Mouse (Mus musculus) testis, postnatal 14 days (tissue): ENCODE data around the gene Olfr1438-ps1.
"Not testable (repeated sequence)": the region's sequence is repeated elsewhere in the genome, so short reads cannot be mapped to it uniquely, and the experiment has no call there.

Experiments
- DNase-seq: peaks from one replicate; pipeline ENCODE4 v3.0.0; 2021; ENCODE audit warnings: low spot score

Gene Olfr1438-ps1

GRCm38 (mm10) chr19:12335810-12336209 is at the start of gene Olfr1438-ps1:
Olfr1438-ps1 (minus strand) TSS chr19:12335910.
- DNase-seq: no peak

DNA sequence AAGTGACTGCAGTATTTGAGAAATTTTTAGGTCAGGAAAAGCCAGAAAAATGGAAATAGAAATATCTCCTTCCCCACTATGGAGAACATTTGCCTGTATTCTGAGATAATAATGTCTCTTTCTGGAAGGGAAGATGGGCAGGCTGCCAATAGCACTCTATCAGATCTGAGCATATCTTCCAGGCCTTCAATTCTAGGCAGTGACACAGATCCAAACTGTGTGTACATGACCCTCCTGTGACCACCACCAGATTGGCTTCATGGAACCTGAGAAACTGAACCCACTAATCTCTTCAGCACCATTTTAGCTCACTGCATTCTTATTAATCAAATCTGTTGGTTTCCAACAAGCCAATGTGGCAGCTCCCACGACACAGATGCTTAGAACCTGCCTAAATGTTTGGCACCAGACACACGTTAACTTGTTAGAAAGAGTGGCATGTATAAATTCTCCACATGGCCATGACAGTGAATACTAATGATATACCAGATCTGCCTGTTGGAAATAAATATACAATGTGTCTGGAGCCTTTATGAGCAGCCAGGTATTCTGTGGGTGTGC is 38.8 kb upstream of the Olfr1438-ps1 start:
- DNase-seq: no peak

- no peak for DNase-seq
Measured at GRCm38 (mm10) chr19:12373004-12373403, 37.3 kb upstream of the Olfr1438-ps1 start.

DNA sequence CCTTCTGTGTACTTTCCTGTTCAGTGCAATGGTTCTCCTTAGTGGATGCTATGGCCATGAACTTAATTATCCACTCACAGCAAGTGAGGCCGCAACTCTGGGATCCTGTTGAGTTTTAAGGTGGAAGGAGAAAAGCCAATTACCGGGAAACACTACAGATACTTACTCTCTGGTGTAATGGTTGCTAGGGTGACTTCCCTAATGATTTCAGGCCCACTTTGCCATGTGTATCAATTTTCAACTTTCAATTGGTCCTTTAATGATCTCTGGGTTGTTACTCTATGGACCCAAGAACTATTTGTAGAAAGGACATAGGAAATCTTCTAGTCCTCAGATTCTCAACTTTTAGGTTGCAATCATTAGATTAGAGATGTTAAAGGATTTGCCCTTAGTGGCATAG is 10.7 kb downstream of the Olfr1438-ps1 start, which contains the start of gene Olfr1437:
Gene Olfr1437 (minus strand): TSS at position 101 of the 400 bp plus-strand sequence.
- DNase-seq: no peak

DNA sequence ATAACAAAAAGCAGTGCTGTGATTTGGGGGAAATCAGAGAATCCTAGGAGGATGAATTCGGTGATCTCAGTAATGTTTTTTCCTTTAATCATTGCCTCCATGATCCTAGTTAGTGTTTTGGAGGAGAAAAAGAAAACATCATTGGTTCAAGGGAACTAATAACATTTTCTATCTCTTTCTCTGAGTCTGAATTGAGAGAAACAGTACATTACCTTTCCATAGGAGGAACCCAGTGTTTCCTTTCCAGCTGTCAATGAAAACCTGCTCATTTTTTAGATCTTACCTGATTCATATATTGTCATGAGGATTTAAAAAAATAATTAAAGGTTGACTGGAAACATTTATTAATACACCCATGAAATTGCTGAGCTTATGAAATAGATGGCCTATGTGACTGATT is 36.7 kb downstream of the Olfr1438-ps1 start, which contains the start of gene Olfr1436:
Gene Olfr1436 (minus strand): TSS at position 101 of the 400 bp plus-strand sequence.
- not testable (repeated sequence) for DNase-seq

DNA sequence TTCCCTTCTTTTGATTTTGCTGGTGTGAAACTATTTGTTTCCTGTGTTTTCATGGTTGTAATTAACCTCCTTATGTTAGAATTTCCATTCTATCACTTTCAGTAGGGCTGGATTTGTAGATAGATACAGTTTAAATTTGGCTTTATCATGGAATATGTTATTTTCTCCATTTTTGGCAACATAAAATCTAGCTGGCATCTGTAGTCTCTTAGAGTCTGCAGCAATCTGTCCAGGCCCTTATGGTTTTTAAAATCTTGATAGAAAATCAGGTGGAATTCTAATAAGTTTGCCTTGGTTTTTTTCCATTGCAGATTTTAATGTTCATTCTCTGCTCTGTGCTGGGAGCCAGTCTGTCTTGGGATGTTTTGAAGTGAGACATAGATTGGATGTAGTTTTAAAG is 42.7 kb downstream of the Olfr1438-ps1 start:
- no peak for DNase-seq

- DNase-seq: no peak
Measured at GRCm38 (mm10) chr19:12279554-12279953, 56.2 kb downstream of the Olfr1438-ps1 start, which contains the start of gene Olfr1434. Olfr1434 (plus strand) TSS chr19:12279854.
